Mouse (Mus musculus): ENCODE measurements around the gene Limk1. TPM values are rescaled to one million over a fixed set of nuclear protein-coding genes. Genes with fewer than 3 reads are reported as not detected.

The Limk1 gene
- 10 to 100 TPM; 39.9 to 44.8 TPM for total RNA-seq (2021)
- long read RNA-seq, partial matches to known transcripts = 1 of 6 reads
- long read RNA-seq, other reads (novel, unspliced or antisense) = 1 of 6 reads

GRCm38 (mm10) chr5:134688086-134688717 is at the start of gene Limk1:
Limk1 (minus strand) TSS chr5:134688598.
- DNase-seq (ENCODE audit: low spot score in 2 of 2) = peak in 1 of 2 experiments; percentile 6

GRCm38 (mm10) chr5:134734920-134735319 is 46.5 kb upstream of the Limk1 start:
- DNase-seq (ENCODE audit: low spot score in 2 of 2) = no peak

DNA sequence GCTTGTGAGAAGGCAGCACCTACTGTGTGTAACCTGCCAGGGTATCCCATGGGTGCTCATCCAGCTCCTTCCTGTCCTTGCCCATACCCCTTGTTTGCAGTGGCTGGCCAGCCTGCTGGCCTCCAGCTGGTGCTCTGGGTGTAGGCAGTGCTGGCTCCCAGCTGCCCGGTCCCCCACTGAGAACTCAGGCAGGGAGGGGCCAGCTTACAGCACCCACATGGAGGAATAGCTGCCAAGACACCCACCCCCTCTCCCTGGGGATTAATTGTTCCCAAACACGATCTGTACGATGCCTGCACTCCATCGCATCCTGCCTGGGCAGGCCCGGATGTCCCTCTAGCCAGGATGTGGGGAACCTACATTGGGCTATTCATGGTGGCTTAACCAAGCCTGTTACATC is 45.7 kb upstream of the Limk1 start:
- peak; percentile 53 to 72 for DNase-seq (ENCODE audit: low spot score in 2 of 2)

- no peak for DNase-seq (ENCODE audit: low spot score in 2 of 2)
Measured at GRCm38 (mm10) chr5:134733241-134733640, 44.8 kb upstream of the Limk1 start.

- no peak for DNase-seq (ENCODE audit: low spot score in 2 of 2)
Measured at GRCm38 (mm10) chr5:134729124-134729523, 40.7 kb upstream of the Limk1 start.

GRCm38 (mm10) chr5:134728535-134728934 is 40.1 kb upstream of the Limk1 start:
- DNase-seq (ENCODE audit: low spot score in 2 of 2) = no peak

- no peak for DNase-seq (ENCODE audit: low spot score in 2 of 2)
Measured at GRCm38 (mm10) chr5:134727001-134727639, 38.7 kb upstream of the Limk1 start.

DNA sequence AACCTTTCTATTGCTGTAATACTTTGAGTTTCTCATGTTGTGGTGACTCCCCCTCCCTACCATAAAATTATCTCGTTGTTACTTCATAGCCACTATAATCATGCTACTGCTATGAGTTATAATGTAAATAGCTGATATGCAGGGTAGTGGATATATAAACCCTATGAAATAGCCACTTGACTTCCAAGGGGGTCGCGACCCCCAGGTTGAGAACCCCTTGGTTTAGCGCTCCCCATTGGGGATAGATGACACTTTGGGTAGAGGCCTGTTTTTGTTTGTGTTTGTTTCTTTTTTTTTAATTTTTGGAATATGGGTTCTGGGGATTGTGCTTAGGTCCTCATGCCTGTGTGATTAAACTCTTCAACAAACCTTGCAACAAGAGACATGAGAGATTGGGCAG is 36.9 kb upstream of the Limk1 start:
- no peak for DNase-seq (ENCODE audit: low spot score in 2 of 2)

DNA sequence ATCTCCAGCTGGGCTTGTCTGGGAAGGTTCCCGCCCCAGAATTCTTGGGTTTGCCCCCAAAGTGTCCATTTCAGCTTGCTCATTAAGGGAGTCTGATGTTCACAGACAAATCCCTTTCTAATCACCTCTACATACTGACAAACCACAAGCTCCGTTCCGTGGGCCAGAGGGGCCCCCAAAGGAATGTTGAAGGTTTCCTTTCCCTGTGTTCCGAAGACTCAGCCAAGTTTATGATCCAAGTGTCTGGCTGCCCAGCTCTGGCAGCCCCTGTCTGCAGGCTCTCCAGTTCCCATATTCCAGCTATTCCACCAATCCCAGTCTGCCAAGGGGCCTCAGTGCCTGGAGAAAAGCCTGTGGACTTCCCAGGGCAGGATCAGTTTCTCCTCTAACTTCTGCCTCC is 31.7 kb upstream of the Limk1 start:
- DNase-seq (ENCODE audit: low spot score in 2 of 2) = no peak

GRCm38 (mm10) chr5:134711076-134711475 is 22.7 kb upstream of the Limk1 start:
- no peak for DNase-seq (ENCODE audit: low spot score in 2 of 2)

DNA sequence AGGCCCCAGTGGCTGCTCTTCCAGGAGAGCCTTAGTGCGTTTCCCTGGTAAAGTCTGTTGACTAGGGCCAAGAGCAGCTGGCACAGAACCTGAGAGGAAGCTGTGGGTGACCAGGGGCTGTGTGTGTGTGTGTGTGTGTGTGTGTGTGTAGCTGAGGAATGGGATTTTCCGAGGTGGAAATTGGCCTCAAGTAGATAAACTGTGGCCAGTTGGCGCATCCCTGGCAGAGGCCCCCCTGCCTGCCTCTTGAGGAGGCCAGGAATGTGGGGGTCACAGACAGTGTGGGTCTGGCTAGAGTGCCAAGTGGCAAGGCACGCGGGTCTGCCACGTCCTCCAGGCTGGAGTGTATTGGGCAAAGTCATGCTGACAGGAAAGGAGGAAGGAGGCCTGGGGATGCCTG is 20.9 kb upstream of the Limk1 start:
- no peak for DNase-seq (ENCODE audit: low spot score in 2 of 2)

DNA sequence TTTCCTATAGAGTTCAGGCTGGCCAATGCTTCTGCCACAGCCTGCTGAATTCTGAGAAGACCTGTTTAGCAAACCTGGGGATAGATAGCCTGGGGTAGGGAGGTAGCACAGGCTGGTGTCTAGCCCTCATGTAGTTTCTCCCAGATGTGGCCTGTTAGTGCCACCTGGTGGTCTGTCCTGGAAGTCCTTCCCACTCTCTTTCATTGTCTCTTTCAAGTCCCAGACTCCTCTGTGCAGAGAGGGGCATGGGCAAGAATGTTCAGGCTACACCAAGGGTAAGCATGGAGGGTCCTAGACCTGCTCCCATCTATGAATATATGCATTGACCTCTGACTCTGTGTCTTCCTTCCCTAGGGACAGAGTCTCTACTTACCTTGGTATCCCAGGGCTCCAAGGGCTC is 15.8 kb upstream of the Limk1 start:
- DNase-seq (ENCODE audit: low spot score in 2 of 2) = peak; percentile 46 to 83

DNA sequence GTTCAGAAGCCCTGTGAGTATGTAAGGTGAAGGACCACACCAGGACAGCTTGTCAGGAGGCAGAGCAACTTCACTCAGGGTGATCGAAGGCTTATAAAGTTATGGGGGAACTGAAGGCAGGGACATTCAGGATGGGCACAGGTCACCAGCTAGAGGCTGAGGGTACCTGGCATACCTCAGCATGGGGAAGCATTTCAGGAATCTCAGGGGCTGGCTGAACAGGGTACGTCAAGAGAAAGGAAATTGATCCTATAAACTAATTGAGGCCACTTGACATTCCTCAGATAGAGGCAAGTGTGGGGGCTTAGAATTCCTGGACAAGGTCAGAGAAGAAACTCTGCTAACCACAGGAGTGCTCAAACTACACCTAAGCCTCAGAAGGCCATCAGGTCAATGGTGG is 7.1 kb upstream of the Limk1 start:
- DNase-seq (ENCODE audit: low spot score in 2 of 2) = no peak

DNA sequence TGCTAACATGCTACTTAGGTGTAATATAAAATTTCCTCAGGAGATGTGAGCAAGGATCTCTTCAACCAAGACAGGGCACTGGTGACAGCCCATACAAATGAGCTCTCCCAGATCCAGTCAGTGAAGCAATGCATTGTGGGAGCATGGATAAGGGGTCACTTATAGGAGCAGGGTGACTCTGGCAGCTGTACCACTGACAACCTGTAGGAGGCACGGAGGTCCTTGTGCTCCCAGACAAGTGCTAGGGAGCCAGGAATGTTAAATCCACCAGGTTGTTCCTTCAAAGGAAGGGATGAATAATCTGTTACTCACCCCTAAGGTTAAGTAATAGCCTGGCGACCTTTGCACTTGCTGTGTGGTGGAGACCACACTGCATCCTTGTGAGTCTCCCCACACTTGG is 6.7 kb upstream of the Limk1 start:
- DNase-seq (ENCODE audit: low spot score in 2 of 2) = no peak

DNA sequence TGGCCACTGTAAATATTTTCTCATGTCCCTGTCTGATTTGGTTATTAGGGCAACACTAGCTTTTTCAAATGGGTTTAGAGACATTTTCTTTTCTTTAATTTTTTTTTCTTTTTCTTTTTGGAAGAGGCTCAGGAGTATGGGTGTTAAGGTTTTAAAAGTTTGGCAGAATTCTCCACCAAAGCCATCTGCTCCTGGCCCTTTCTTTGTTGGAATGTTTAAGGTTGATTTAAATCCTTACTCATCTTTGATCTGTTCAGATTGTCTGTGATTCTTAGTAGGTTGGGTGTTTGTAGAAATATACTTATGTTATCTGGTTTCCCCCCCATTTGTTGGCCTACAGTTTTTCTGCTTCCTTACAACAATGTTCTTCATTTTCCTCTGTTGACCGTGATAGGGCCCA is 4.3 kb upstream of the Limk1 start:
- peak in 1 of 2 experiments; percentile 48 for DNase-seq (ENCODE audit: low spot score in 2 of 2)

DNA sequence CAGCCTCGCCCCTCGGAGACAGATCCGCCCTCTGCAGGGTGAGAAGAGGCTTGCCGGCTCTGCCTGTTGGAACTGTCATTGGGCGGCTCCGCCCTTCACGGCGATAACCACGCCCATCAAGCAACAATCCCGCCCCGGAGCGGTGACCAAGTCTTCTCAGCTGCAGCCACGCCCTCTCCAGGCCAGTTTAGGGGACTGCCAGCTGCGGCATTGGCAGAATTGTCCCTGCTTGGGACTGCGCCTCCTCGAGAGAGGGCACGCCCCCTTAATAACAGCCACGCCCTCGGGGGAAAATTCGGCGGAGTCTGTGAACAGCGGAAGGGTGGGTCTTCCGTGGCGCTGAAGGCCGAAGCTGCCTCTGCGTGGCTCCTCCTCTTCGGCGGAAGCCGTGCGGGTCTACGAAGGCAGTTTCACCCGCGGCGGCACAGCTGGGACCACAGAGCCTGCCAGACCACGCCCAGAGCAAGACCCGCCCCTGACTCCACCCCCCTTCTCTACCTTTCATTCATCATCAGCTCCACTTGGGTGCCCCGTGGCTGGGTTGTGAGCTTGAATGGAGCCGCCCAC is 403 bp upstream of the Limk1 start:
- peak; percentile 98 to 99 for DNase-seq (ENCODE audit: low spot score in 2 of 2)

DNA sequence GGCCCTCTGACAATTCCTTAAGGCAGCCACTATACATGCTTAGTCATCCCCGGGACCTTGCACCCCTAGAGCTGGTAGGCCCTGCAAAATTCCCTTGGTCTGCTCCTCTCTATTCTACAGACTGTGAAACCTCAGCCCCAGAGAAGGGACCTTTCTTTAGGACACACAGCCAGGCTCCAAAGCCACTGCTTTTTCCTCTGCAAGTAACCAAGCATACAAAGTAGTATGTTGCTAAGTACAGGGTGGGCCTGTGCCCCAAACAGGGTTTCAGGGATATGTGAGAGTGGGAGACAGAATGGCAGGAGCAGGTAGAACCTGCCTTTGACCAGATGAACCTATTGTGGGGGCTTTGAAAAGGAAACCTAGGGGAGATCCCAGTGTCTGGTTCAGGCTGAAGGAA is 1.2 kb downstream of the Limk1 start:
- DNase-seq (ENCODE audit: low spot score in 2 of 2) = no peak

DNA sequence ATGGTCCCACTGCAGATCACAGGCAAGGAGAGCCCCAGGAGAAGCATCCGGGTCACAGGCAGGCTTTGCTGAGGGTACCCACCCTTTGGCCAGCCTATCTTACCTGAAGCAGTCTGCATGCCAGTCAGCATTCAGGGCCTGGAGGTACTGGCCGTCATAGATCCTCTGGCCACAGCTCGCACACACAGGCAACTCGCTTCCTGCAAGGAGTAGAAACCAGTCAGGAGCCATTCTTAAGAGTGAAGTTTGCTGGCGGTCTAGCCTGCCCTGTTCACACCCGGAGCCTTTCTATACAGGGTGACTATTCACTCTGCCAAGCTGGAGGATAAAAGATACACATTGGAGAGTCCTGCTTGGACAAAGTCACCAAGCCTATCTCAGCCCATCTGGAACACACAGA is 1.9 kb downstream of the Limk1 start:
- DNase-seq (ENCODE audit: low spot score in 2 of 2) = no peak

- peak; percentile 27 to 37 for DNase-seq (ENCODE audit: low spot score in 2 of 2)
Measured at GRCm38 (mm10) chr5:134684398-134684797, 4.0 kb downstream of the Limk1 start.

- no peak for DNase-seq (ENCODE audit: low spot score in 2 of 2)
Measured at GRCm38 (mm10) chr5:134683813-134684212, 4.6 kb downstream of the Limk1 start.

DNA sequence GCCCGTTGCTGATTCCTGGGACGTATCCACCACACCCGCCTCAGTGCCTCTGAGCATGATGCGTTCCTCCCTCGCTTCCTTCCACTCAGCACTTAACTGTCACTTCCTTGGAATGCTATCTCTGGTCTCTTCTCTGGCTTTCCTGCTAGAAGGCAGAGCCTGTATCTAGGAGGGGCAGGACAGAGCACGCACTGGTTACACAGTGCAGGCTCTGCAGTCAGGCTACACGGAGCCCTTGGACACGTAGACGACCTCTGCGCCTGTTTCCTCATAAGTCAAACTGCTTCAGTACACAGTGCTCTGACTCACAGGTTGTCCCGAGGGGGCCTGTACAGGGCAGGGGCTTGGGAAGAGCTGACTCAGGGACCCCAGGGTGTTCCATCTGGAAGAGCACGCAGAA is 8.2 kb downstream of the Limk1 start:
- DNase-seq (ENCODE audit: low spot score in 2 of 2) = no peak

- DNase-seq (ENCODE audit: low spot score in 2 of 2) = no peak
Measured at GRCm38 (mm10) chr5:134678827-134679546, 9.4 kb downstream of the Limk1 start.
